Mouse (Mus musculus) thymus, adult 2 months (tissue): Measurements from ENCODE around the gene Bicra.

Experiments
- CTCF ChIP-seq: fragments of 200-500 bp; IDR thresholded peaks from 2 replicates; pipeline ENCODE4 v1.5.1; 2012; ENCODE audit warnings: mild to moderate bottlenecking, control low read depth, low read length, moderate library complexity, borderline replicate concordance; ENCODE audit not compliant: control insufficient read depth, poor library complexity, insufficient read depth; ENCODE audit errors: extremely low read depth
- POLR2A ChIP-seq: fragments of 200-500 bp; IDR thresholded peaks from 2 replicates; pipeline ENCODE4 v1.6.1; 2012; ENCODE audit warnings: mild to moderate bottlenecking, low read length, control low read depth, moderate library complexity; ENCODE audit not compliant: control insufficient read depth, poor library complexity, insufficient read depth; ENCODE audit errors: extremely low read depth

DNA sequence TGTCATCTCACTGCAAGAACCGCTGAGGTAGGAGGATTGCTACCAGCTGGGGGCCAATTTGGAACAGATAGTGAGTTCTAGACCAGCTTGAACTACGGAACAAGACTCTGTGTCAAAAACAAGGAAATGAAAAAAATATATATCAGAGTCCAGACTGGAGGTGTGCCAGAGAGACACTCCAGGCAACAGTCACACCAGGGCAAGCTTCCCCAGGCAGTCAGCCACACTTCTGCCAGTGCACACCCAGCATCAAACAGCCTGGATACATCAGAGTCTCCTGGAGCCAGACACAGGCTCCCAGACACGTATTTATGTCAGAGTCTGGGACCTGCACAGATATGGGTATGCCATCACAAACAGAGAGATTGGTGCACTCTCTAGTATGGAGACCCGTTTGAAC, 86.5 kb downstream of the Bicra start:
- TF ChIP-seq CTCF (no peak), POLR2A (no peak)
